Mouse (Mus musculus) effector memory CD4-positive, alpha-beta T cell, adult 7 months (primary cell): ENCODE results near the gene Trpm8. TPM values are rescaled to one million over a fixed set of nuclear protein-coding genes. Genes with fewer than 3 reads are reported as not detected.

Experiments used
- polyA plus RNA-seq: library from polyadenylated mRNA; unstranded; fragments of 100-300 nt; shearing (Covaris generic); gene quantifications from one replicate; pipeline ENCODE4 v1.2.1, GENCODE M21; 2017

Trpm8 gene
- polyA plus RNA-seq = not detected

GRCm38 (mm10) chr1:88277098-88277817, at the start of gene Trpm8, which contains the start of gene Hjurp:
Gene Trpm8, plus strand, starts transcription at chr1:88277661.
Gene Hjurp, minus strand, starts transcription at chr1:88277633.

GRCm38 (mm10) chr1:88406807-88407198, 129.3 kb downstream of the Trpm8 start, which contains the start of gene Spp2:
Gene Spp2, plus strand, starts transcription at chr1:88406961.

Other genes with a start within 250 kb of the Trpm8 start
- gene Ugt1a10, start 222.3 kb upstream of the Trpm8 start, polyA plus RNA-seq = not detected
- not detected for gene Ugt1a9, start 206.9 kb upstream of the Trpm8 start, polyA plus RNA-seq
- not detected for gene Ugt1a8, start 189.8 kb upstream of the Trpm8 start, polyA plus RNA-seq
- 0.16 TPM for gene Ugt1a7c, start 182.6 kb upstream of the Trpm8 start, polyA plus RNA-seq
- gene Ugt1a6b, start 174.4 kb upstream of the Trpm8 start, polyA plus RNA-seq = not detected
- gene Ugt1a6a, start 142.9 kb upstream of the Trpm8 start, polyA plus RNA-seq = 1.1 TPM
- gene Ugt1a5, start 111.6 kb upstream of the Trpm8 start, polyA plus RNA-seq = not detected
- 0.56 TPM for gene Ugt1a2, start 77.1 kb upstream of the Trpm8 start, polyA plus RNA-seq
- gene Dnajb3, start 71.9 kb upstream of the Trpm8 start, polyA plus RNA-seq = not detected
- not detected for gene Ugt1a1, start 65.7 kb upstream of the Trpm8 start, polyA plus RNA-seq
- gene Mroh2a, start 50.7 kb upstream of the Trpm8 start, polyA plus RNA-seq = 2.7 TPM
- 90.0 TPM for gene Hjurp, start within 50 bp of the Trpm8 start, polyA plus RNA-seq
- gene Spp2, start 129.3 kb downstream of the Trpm8 start, polyA plus RNA-seq = not detected
- gene Glrp1, start 232.4 kb downstream of the Trpm8 start, polyA plus RNA-seq = not detected